Mouse (Mus musculus) kidney, embryonic 14.5 days (tissue): ENCODE measurements around the gene Fam92b. TPM values are rescaled to one million over a fixed set of nuclear protein-coding genes. Genes with fewer than 3 reads are reported as not detected.

Experiments used
- ATAC-seq: fragments of 200-750 bp; cut with Nextera tagmentation; 2 replicates; pipeline ENCODE4 v1.8.0; 2017; ENCODE audit warnings: moderate number of reproducible peaks, mild to moderate bottlenecking, moderate TSS enrichment, moderate library complexity; ENCODE audit not compliant: low FRiP score, low TSS enrichment
- H3K27ac ChIP-seq: fragments of 300-500 bp; sonication (generic); 2 replicates; pipeline ENCODE4 v1.5.1; 2014; ENCODE audit warnings: low read depth, mild to moderate bottlenecking, low read length, moderate library complexity, mixed read lengths
- H3K27me3 ChIP-seq: fragments of 300-500 bp; sonication (generic); 2 replicates; pipeline ENCODE4 v1.6.1; 2014; ENCODE audit warnings: mild to moderate bottlenecking, low read length; ENCODE audit not compliant: control insufficient read depth, insufficient read depth
- H3K36me3 ChIP-seq: fragments of 300-500 bp; sonication (generic); 2 replicates; pipeline ENCODE4 v1.6.1; 2014; ENCODE audit warnings: low read length, mixed read lengths; ENCODE audit not compliant: control insufficient read depth, insufficient read depth
- H3K4me1 ChIP-seq: fragments of 300-500 bp; sonication (generic); 2 replicates; pipeline ENCODE4 v1.6.1; 2014; ENCODE audit warnings: low read length, mixed read lengths; ENCODE audit not compliant: control insufficient read depth, insufficient read depth
- H3K4me2 ChIP-seq: fragments of 300-500 bp; sonication (generic); replicated peaks from 2 replicates; pipeline ENCODE4 v1.6.1; 2014; ENCODE audit warnings: low read depth, mild to moderate bottlenecking, low read length
- H3K4me3 ChIP-seq: fragments of 300-500 bp; sonication (generic); 2 replicates; pipeline ENCODE4 v1.5.1; 2014; ENCODE audit warnings: mild to moderate bottlenecking, low read length
- H3K9ac ChIP-seq: fragments of 300-500 bp; sonication (generic); 2 replicates; pipeline ENCODE4 v1.6.1; 2014; ENCODE audit warnings: low read depth, mild to moderate bottlenecking, low read length, moderate library complexity
- H3K9me3 ChIP-seq: fragments of 300-500 bp; sonication (generic); 2 replicates; pipeline ENCODE4 v1.6.1; 2016; ENCODE audit warnings: low read length; ENCODE audit not compliant: control insufficient read depth
- WGBS: fragments of 180-500 bp; shearing (Covaris S2); extraction: QIAGEN DNeasy Blood & Tissue Kit; methylation state at CpG from one replicate; pipeline ENCODE4 v1.1.7; 2014; 5-methylcytosine and 5-hydroxymethylcytosine counted together
- polyA plus RNA-seq: library from polyadenylated mRNA; unstranded; fragments of >200 nt; fragmentation: Nextera tagmentation; extraction: Ambion mirVana; gene quantifications from 2 replicates; pipeline ENCODE4 v1.2.1, GENCODE M21; 2014

Fam92b gene
- polyA plus RNA-seq, 1 experiment from 2014 or later, result 0.24 TPM

DNA sequence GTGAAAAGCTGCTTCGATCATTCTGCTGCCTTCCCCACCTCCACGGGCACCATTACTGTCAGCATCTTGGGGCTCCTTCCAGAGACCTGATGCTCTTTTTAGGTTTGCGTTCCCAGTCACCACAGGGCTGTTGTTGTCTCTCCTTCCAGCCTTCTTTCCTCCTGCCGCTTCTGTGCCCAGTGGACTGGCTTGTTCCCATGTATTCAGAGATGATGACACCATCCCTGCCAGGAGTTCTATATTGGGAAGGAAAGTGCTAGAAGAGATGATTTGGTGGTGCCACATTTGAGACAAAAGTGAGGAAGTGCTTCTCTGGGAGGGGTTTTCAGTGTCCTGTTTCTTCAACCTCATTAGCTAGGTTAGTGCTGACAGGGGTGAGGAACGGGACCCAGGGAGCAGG, 58.4 kb downstream of the Fam92b start:
- ATAC-seq, result no peak

DNA sequence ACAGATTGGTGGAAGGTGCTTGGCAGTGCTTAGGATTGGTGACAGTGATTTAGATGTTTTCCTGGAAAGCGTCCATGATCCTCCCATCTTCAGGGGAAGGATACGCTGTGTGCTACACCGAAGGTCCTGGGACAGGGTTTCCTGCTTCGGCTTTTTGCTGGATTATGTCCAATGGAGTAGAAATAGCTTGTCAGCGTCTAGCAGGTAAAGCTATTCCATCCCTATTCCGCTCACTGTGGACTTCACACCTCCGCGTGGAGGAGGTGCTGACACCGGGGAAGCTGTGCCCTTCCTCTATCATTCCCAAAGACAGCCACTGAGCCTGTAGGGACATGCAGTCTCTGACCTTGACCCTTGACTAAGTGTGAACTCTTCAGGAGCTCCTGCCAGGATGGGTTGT, 59.1 kb downstream of the Fam92b start:
- peaks cover 7% of the 10 kb centered on the region; the same call in 1 of the 2 replicates for H3K4me1 ChIP-seq
- no peak for ATAC-seq
- no peak overlapping the region for H3K4me2 ChIP-seq
- H3K27ac ChIP-seq, result no peak overlapping the region
- no peak overlapping the region for H3K4me3 ChIP-seq
- peaks cover 22% of the 10 kb centered on the region for H3K27me3 ChIP-seq
- 59% methylated on average over 9 of the region's 9 CpGs for WGBS
- H3K9ac ChIP-seq, result no peak overlapping the region
- no peaks in the 10 kb centered on the region for H3K9me3 ChIP-seq
- no peaks in the 10 kb centered on the region for H3K36me3 ChIP-seq

More for the DNA sequence above, 58.4 kb downstream of the Fam92b start:
- Histone ChIP-seq H3K36me3 (no peaks in the 10 kb centered on the region), H3K9ac (no peak overlapping the region), H3K27ac (no peak overlapping the region), H3K9me3 (no peaks in the 10 kb centered on the region), H3K4me1 (peaks cover 6% of the 10 kb centered on the region; the same call in 1 of the 2 replicates), H3K27me3 (peaks cover 22% of the 10 kb centered on the region), H3K4me2 (no peak overlapping the region), H3K4me3 (no peak overlapping the region)
- 76% methylated on average over 5 of the region's 5 CpGs for WGBS

DNA sequence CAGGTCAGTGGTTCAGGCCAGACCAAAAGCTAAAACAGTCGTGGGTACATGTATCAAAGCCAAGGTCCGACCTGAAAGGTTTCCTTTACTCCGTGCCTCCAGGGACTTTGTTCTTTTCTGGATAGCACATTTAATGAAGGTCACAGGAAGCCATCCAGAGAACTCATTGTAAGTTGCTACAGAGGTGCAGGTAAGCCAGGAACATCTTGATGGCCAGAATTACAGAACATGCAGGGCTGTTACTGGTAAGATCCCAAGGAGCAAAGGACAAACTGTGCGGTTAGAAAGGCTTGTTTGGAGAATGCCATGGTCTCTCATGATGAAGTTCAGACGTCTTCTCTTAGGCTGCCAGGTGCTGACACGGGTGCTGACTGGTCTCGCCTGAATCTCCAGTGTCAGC, 60.7 kb downstream of the Fam92b start:
- no peak for ATAC-seq
- Histone ChIP-seq H3K4me3 (no peak overlapping the region), H3K27me3 (peaks cover 22% of the 10 kb centered on the region), H3K27ac (no peak overlapping the region), H3K4me2 (no peak overlapping the region), H3K4me1 (peaks cover 12% of the 10 kb centered on the region; the same call in 1 of the 2 replicates), H3K36me3 (no peaks in the 10 kb centered on the region), H3K9me3 (no peaks in the 10 kb centered on the region), H3K9ac (no peak overlapping the region)
- WGBS, result 69% methylated on average over 7 of the region's 7 CpGs

Other genes starting within 250 kb of the Fam92b start
- 4.9 and 5.2 TPM in 2 replicates for gene Crispld2, start 185.0 kb downstream of the Fam92b start, polyA plus RNA-seq
- gene Zdhhc7, start 76.0 kb downstream of the Fam92b start, polyA plus RNA-seq, result 20.4 and 31.0 TPM in 2 replicates
- 2.4 and 3.9 TPM in 2 replicates for gene 6430548M08Rik, start 63.3 kb downstream of the Fam92b start, polyA plus RNA-seq
- gene Gse1, start 51.0 kb upstream of the Fam92b start, polyA plus RNA-seq, result 11.3 and 12.1 TPM in 2 replicates